Mouse (Mus musculus): ENCODE results near the gene Hipk2.

Hipk2 gene

GRCm38 (mm10) chr6:38851740-38852139 lies 24.2 kb downstream of the Hipk2 start:
- Histone ChIP-seq H3K27me3 (ENCODE audit: insufficient read depth, low read length) (no peaks in the 10 kb centered on the region), H3K9me3 (ENCODE audit: low read length) (no peaks in the 10 kb centered on the region), H3K4me1 (replicated peaks; ENCODE audit: low read depth, low read length) (peaks cover 29% of the 10 kb centered on the region), H3K4me3 (replicated peaks; ENCODE audit: low read length) (no peak overlapping the region), H3K36me3 (ENCODE audit: insufficient read depth, low read length) (no peaks in the 10 kb centered on the region)
- TF ChIP-seq POU5F1 (IDR thresholded peaks at IDR 0.05; ENCODE audit: borderline replicate concordance, low read length) (no peak), NANOG (IDR thresholded peaks at IDR 0.05; ENCODE audit: borderline replicate concordance, low read length) (no peak), CTCF (conservative IDR thresholded peaks at IDR 0.05; ENCODE audit: low read length) (no peak)

- Histone ChIP-seq H3K9me3 (ENCODE audit: low read length) (no peaks in the 10 kb centered on the region), H3K27me3 (ENCODE audit: insufficient read depth, low read length) (no peaks in the 10 kb centered on the region), H3K4me1 (replicated peaks; ENCODE audit: low read depth, low read length) (peaks cover 29% of the 10 kb centered on the region), H3K4me3 (replicated peaks; ENCODE audit: low read length) (no peak overlapping the region), H3K36me3 (ENCODE audit: insufficient read depth, low read length) (no peaks in the 10 kb centered on the region)
- TF ChIP-seq NANOG (IDR thresholded peaks at IDR 0.05; ENCODE audit: borderline replicate concordance, low read length) (no peak), POU5F1 (IDR thresholded peaks at IDR 0.05; ENCODE audit: borderline replicate concordance, low read length) (no peak), CTCF (conservative IDR thresholded peaks at IDR 0.05; ENCODE audit: low read length) (peak; percentile 54)
These were observed 25.2 kb downstream of the Hipk2 start for GRCm38 (mm10) chr6:38850715-38851259.

GRCm38 (mm10) chr6:38847958-38848910 lies 27.7 kb downstream of the Hipk2 start:
- H3K4me1 ChIP-seq (replicated peaks; ENCODE audit: low read depth, low read length), result peaks cover 29% of the 10 kb centered on the region
- H3K4me3 ChIP-seq (replicated peaks; ENCODE audit: low read length), result no peak overlapping the region
- H3K27me3 ChIP-seq (ENCODE audit: insufficient read depth, low read length), result no peaks in the 10 kb centered on the region
- no peaks in the 10 kb centered on the region for H3K36me3 ChIP-seq (ENCODE audit: insufficient read depth, low read length)
- H3K9me3 ChIP-seq (ENCODE audit: low read length), result no peaks in the 10 kb centered on the region
- TF ChIP-seq POU5F1 (IDR thresholded peaks at IDR 0.05; ENCODE audit: borderline replicate concordance, low read length) (no peak), CTCF (conservative IDR thresholded peaks at IDR 0.05; ENCODE audit: low read length) (no peak), NANOG (IDR thresholded peaks at IDR 0.05; ENCODE audit: borderline replicate concordance, low read length) (no peak)

GRCm38 (mm10) chr6:38847447-38847846 lies 28.5 kb downstream of the Hipk2 start:
- Histone ChIP-seq H3K9me3 (ENCODE audit: low read length) (no peaks in the 10 kb centered on the region), H3K27me3 (ENCODE audit: insufficient read depth, low read length) (no peaks in the 10 kb centered on the region), H3K4me3 (replicated peaks; ENCODE audit: low read length) (no peak overlapping the region), H3K4me1 (replicated peaks; ENCODE audit: low read depth, low read length) (peaks cover 29% of the 10 kb centered on the region), H3K36me3 (ENCODE audit: insufficient read depth, low read length) (no peaks in the 10 kb centered on the region)
- TF ChIP-seq POU5F1 (IDR thresholded peaks at IDR 0.05; ENCODE audit: borderline replicate concordance, low read length), result no peak
- TF ChIP-seq NANOG (IDR thresholded peaks at IDR 0.05; ENCODE audit: borderline replicate concordance, low read length), result no peak
- no peak for TF ChIP-seq CTCF (conservative IDR thresholded peaks at IDR 0.05; ENCODE audit: low read length)

GRCm38 (mm10) chr6:38846330-38847195 lies 29.4 kb downstream of the Hipk2 start:
- Histone ChIP-seq H3K27me3 (ENCODE audit: insufficient read depth, low read length) (no peaks in the 10 kb centered on the region), H3K36me3 (ENCODE audit: insufficient read depth, low read length) (no peaks in the 10 kb centered on the region), H3K9me3 (ENCODE audit: low read length) (no peaks in the 10 kb centered on the region), H3K4me3 (replicated peaks; ENCODE audit: low read length) (no peak overlapping the region), H3K4me1 (replicated peaks; ENCODE audit: low read depth, low read length) (peaks cover 29% of the 10 kb centered on the region)
- TF ChIP-seq NANOG (IDR thresholded peaks at IDR 0.05; ENCODE audit: borderline replicate concordance, low read length), result no peak
- TF ChIP-seq CTCF (conservative IDR thresholded peaks at IDR 0.05; ENCODE audit: low read length), result no peak
- TF ChIP-seq POU5F1 (IDR thresholded peaks at IDR 0.05; ENCODE audit: borderline replicate concordance, low read length), result no peak

GRCm38 (mm10) chr6:38845876-38846275 lies 30.1 kb downstream of the Hipk2 start:
- H3K36me3 ChIP-seq (ENCODE audit: insufficient read depth, low read length), result no peaks in the 10 kb centered on the region
- H3K27me3 ChIP-seq (ENCODE audit: insufficient read depth, low read length), result no peaks in the 10 kb centered on the region
- TF ChIP-seq POU5F1 (IDR thresholded peaks at IDR 0.05; ENCODE audit: borderline replicate concordance, low read length), result no peak
- TF ChIP-seq NANOG (IDR thresholded peaks at IDR 0.05; ENCODE audit: borderline replicate concordance, low read length), result no peak
- no peak for TF ChIP-seq CTCF (conservative IDR thresholded peaks at IDR 0.05; ENCODE audit: low read length)
- peaks cover 29% of the 10 kb centered on the region for H3K4me1 ChIP-seq (replicated peaks; ENCODE audit: low read depth, low read length)
- no peak overlapping the region for H3K4me3 ChIP-seq (replicated peaks; ENCODE audit: low read length)
- no peaks in the 10 kb centered on the region for H3K9me3 ChIP-seq (ENCODE audit: low read length)

GRCm38 (mm10) chr6:38845117-38845516 lies 30.8 kb downstream of the Hipk2 start:
- H3K9me3 ChIP-seq (ENCODE audit: low read length), result no peaks in the 10 kb centered on the region
- H3K4me3 ChIP-seq (replicated peaks; ENCODE audit: low read length), result no peak overlapping the region
- no peaks in the 10 kb centered on the region for H3K27me3 ChIP-seq (ENCODE audit: insufficient read depth, low read length)
- H3K36me3 ChIP-seq (ENCODE audit: insufficient read depth, low read length), result peaks cover 4% of the 10 kb centered on the region; the same call in 1 of the 2 replicates
- H3K4me1 ChIP-seq (replicated peaks; ENCODE audit: low read depth, low read length), result peaks cover 29% of the 10 kb centered on the region
- TF ChIP-seq CTCF (conservative IDR thresholded peaks at IDR 0.05; ENCODE audit: low read length) (no peak), POU5F1 (IDR thresholded peaks at IDR 0.05; ENCODE audit: borderline replicate concordance, low read length) (no peak), NANOG (IDR thresholded peaks at IDR 0.05; ENCODE audit: borderline replicate concordance, low read length) (no peak)

GRCm38 (mm10) chr6:38841551-38841950 lies 34.4 kb downstream of the Hipk2 start:
- H3K36me3 ChIP-seq (ENCODE audit: insufficient read depth, low read length), result peaks cover 4% of the 10 kb centered on the region; the same call in 1 of the 2 replicates
- no peaks in the 10 kb centered on the region for H3K9me3 ChIP-seq (ENCODE audit: low read length)
- TF ChIP-seq NANOG (IDR thresholded peaks at IDR 0.05; ENCODE audit: borderline replicate concordance, low read length) (no peak), POU5F1 (IDR thresholded peaks at IDR 0.05; ENCODE audit: borderline replicate concordance, low read length) (no peak)
- no peaks in the 10 kb centered on the region for H3K27me3 ChIP-seq (ENCODE audit: insufficient read depth, low read length)
- H3K4me3 ChIP-seq (replicated peaks; ENCODE audit: low read length), result no peak overlapping the region
- H3K4me1 ChIP-seq (replicated peaks; ENCODE audit: low read depth, low read length), result no peaks in the 10 kb centered on the region
